Mouse (Mus musculus) intestine, postnatal 0 days (tissue): ENCODE data around the gene Tmem160. TPM values are rescaled to one million over a fixed set of nuclear protein-coding genes. Genes with fewer than 3 reads are reported as not detected.

Experiments used
- ATAC-seq: fragments of 200-750 bp; cut with Nextera tagmentation; 2 replicates; pipeline ENCODE4 v1.8.0; 2017; ENCODE audit warnings: mild to moderate bottlenecking, moderate TSS enrichment, moderate library complexity
- H3K27ac ChIP-seq: fragments of 300-500 bp; sonication (generic); 2 replicates; pipeline ENCODE4 v1.5.1; 2014; ENCODE audit warnings: mild to moderate bottlenecking, low read depth, low read length, moderate library complexity
- H3K27me3 ChIP-seq: fragments of 300-500 bp; sonication (generic); replicated peaks from 2 replicates; pipeline ENCODE4 v1.6.1; 2014; ENCODE audit warnings: low read length, mixed read lengths; ENCODE audit not compliant: control insufficient read depth, insufficient read depth
- H3K36me3 ChIP-seq: fragments of 300-500 bp; sonication (generic); 2 replicates; pipeline ENCODE4 v1.6.1; 2014; ENCODE audit warnings: mild to moderate bottlenecking, moderate library complexity; ENCODE audit not compliant: control insufficient read depth, insufficient read depth
- H3K4me1 ChIP-seq: fragments of 300-500 bp; sonication (generic); replicated peaks from 2 replicates; pipeline ENCODE4 v1.6.1; 2014; ENCODE audit warnings: antibody characterized with exemption, low read length, mixed read lengths; ENCODE audit not compliant: control insufficient read depth, insufficient read depth
- H3K4me2 ChIP-seq: fragments of 300-500 bp; sonication (generic); replicated peaks from 2 replicates; pipeline ENCODE4 v1.6.1; 2014; ENCODE audit warnings: low read depth, mild to moderate bottlenecking, moderate library complexity
- H3K4me3 ChIP-seq: fragments of 300-500 bp; sonication (generic); 2 replicates; pipeline ENCODE4 v1.5.1; 2014; ENCODE audit warnings: low read depth, low read length
- H3K9ac ChIP-seq: fragments of 300-500 bp; sonication (generic); 2 replicates; pipeline ENCODE4 v1.6.1; 2014; ENCODE audit warnings: mild to moderate bottlenecking, low read depth, low read length
- H3K9me3 ChIP-seq: fragments of 300-500 bp; sonication (generic); 2 replicates; pipeline ENCODE4 v1.6.1; 2016; ENCODE audit warnings: mixed run types; ENCODE audit not compliant: control insufficient read depth
- CTCF ChIP-seq: sonication (generic); IDR thresholded peaks from 2 replicates; pipeline ENCODE4 v1.5.1; 2016; ENCODE audit warnings: low read depth, mild to moderate bottlenecking, control low read depth, antibody characterized with exemption, moderate library complexity
- WGBS: fragments of 180-500 bp; shearing (Covaris S2); extraction: QIAGEN DNeasy Blood & Tissue Kit; methylation state at CpG from one replicate; pipeline ENCODE4 v1.1.7; 2014; 5-methylcytosine and 5-hydroxymethylcytosine counted together
- polyA plus RNA-seq: library from polyadenylated mRNA; unstranded; fragments of >200 nt; fragmentation: Nextera tagmentation; extraction: Ambion mirVana; gene quantifications from 2 replicates; pipeline ENCODE4 v1.2.1, GENCODE M21; 2015

Tmem160 gene
- polyA plus RNA-seq, result 124 and 132 TPM in 2 replicates

DNA sequence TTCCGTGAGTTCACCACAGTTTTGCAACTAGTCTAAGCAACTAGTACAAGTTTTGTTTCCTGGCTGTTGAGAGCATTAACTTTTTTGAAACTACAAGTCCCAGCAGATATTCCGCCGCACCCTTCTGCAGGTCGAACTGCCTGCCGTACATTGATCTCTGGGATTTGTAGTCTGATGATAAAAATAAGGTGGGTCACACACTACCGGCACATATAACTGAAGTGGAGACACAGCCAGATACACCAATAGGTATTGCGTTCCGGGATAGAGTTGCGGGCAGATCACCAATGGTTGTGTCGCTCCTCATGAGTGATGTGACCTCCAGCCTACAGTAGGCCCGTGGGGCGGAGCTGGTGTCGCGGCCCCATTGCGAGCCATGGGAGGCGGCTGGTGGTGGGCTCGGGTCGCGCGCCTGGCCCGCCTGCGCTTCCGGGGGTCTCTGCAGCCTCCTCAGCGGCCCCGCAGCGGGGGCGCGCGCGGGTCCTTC lies at the start of gene Tmem160:
Gene Tmem160, plus strand, starts transcription at position 193 of the 487 bp plus-strand sequence.
- peak within 1 kb of the TSS; percentile 58 for H3K9ac ChIP-seq
- peak within 1 kb of the TSS; percentile 98 for H3K4me2 ChIP-seq
- under 1% methylated on average over 30 of the region's 30 CpGs for WGBS
- peak within 1 kb of the TSS; percentile 90 for H3K4me3 ChIP-seq
- no peaks in the 10 kb centered on the region for H3K27me3 ChIP-seq
- peak within 1 kb of the TSS; percentile 35; the same call in 1 of the 2 replicates for H3K27ac ChIP-seq
- ATAC-seq, result peak; percentile 98
- peaks cover 9% of the 10 kb centered on the region; the same call in 1 of the 2 replicates for H3K36me3 ChIP-seq
- H3K4me1 ChIP-seq, result no peaks in the 10 kb centered on the region; the same call in 1 of the 2 replicates
- TF ChIP-seq CTCF, result no peak
- no peaks in the 10 kb centered on the region for H3K9me3 ChIP-seq

- WGBS, result 16% methylated on average over 21 of the region's 21 CpGs
- no peaks in the 10 kb centered on the region for H3K36me3 ChIP-seq
- H3K4me2 ChIP-seq, result peak overlapping the region; percentile 71
- no peak for ATAC-seq
- no peaks in the 10 kb centered on the region for H3K9me3 ChIP-seq
- peak overlapping the region; percentile 100 for H3K9ac ChIP-seq
- H3K4me3 ChIP-seq, result peak overlapping the region; percentile 91
- H3K4me1 ChIP-seq, result peaks cover 30% of the 10 kb centered on the region; the same call in 1 of the 2 replicates
- H3K27me3 ChIP-seq, result no peaks in the 10 kb centered on the region
- TF ChIP-seq CTCF, result no peak
- peak overlapping the region; percentile 100 for H3K27ac ChIP-seq
These were observed 49.3 kb upstream of the Tmem160 start for GRCm38 (mm10) chr7:16402968-16403948.

DNA sequence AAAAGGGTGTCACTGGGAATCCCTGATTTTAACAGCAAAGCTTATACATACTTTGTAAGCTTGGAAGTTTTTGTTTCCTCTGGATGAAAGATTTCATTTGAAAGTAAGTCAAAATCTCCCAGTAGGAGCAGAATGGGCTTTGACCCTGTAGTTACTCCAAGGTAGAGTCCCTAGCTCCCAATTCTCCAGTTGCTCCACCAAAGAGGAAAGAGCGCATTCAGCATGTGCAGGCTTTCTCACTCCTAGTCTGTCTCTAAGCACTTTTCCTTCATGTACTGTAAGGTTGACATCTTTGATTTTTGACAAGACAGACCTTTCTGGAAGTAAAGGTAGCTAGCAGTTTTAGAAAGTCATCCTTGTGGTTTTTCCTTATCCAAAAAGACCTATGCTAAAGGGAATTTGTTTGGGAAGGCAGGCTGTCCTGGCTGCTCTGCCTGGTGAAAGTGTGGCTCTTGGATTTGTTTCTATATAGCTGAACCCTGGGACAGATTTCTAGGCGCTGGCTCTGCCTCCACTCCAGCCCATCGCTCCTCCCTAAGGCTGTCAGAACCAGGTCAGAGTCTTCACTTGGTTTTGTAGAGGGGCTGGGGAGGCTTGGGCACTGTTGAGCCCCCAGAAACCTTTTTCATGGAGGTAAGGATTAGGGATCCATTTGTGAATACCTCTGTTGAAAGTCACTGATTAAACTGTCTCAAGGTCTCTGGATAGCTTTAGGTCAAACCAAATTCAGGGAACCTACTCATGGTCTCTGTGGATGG lies 48.1 kb upstream of the Tmem160 start:
- no peak overlapping the region for H3K4me2 ChIP-seq
- 53% methylated on average over 3 of the region's 3 CpGs for WGBS
- peak overlapping the region; percentile 43; the same call in 1 of the 2 replicates for H3K9ac ChIP-seq

DNA sequence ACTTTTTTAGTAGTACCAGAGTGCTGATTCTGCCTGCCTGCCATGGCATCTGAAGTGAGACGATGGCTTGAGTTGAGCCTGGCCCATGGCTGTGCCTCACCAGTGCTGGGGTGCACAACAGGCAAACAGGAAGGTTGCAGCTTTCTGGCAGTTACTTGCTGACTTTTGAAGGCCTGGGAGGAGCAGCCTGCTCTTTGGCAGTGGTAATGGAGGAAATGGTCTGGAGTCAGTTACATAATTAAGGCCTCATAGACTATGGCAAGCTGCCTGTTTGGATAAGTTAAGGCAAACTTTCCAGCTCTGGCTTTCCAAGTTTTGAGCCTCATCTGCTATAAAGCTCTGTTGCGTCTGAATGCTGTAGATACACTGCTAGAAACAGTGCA lies 47.5 kb upstream of the Tmem160 start:
- Histone ChIP-seq H3K4me3 (no peak overlapping the region), H3K4me2 (no peak overlapping the region), H3K36me3 (no peaks in the 10 kb centered on the region), H3K27ac (peak overlapping the region; percentile 98), H3K9me3 (no peaks in the 10 kb centered on the region), H3K9ac (peak overlapping the region; percentile 43; the same call in 1 of the 2 replicates), H3K4me1 (peaks cover 24% of the 10 kb centered on the region; the same call in 1 of the 2 replicates), H3K27me3 (no peaks in the 10 kb centered on the region)
- WGBS, result 32% methylated on average over 2 of the region's 2 CpGs
- TF ChIP-seq CTCF, result no peak
- ATAC-seq, result no peak

More for the DNA sequence above, 48.1 kb upstream of the Tmem160 start:
- no peaks in the 10 kb centered on the region for H3K9me3 ChIP-seq
- H3K36me3 ChIP-seq, result no peaks in the 10 kb centered on the region
- peaks cover 24% of the 10 kb centered on the region; the same call in 1 of the 2 replicates for H3K4me1 ChIP-seq
- peak overlapping the region; percentile 98 for H3K27ac ChIP-seq
- ATAC-seq, result no peak
- TF ChIP-seq CTCF, result no peak
- H3K4me3 ChIP-seq, result no peak overlapping the region
- H3K27me3 ChIP-seq, result no peaks in the 10 kb centered on the region

DNA sequence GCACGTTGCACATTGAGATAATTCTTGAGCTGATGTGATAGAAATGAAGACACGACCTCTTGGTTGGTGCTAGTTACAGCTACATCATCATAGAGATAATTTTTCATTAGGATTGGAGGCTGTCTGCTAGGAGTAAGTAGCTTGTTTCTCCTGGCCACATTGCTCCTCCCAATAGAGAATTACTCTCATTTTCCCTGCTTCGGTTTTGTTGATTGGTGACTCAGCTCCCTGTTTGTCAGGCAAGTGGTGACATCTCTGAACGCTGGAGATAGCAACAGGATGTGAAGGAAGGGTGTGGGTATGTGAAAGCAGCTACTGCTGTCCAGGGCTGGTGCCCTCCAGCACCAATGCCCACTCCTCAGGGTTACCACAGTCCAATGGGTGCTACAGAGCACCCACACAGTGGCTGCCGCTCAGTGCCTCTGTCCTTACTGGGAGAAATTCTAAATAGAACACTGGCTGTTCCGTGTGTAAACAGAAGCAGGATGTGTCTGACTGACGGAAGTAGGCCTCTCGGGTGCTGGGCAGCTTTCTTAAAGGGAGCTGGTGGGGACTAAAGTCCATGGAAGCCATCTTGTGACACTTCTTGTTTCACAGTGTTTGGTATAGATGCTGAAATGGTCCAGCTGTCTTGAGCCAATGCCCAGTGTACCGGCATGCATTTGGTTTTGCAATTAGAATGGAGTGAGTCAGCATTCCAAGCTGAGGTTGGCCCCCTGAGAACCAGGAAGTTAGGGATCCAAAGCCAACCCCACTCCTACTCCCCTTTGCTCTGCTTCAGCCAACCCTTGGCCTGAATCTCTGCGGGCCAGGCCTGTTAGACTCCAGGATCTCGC lies 46.8 kb upstream of the Tmem160 start:
- Histone ChIP-seq H3K4me2 (peak overlapping the region; percentile 54), H3K9me3 (no peaks in the 10 kb centered on the region), H3K27ac (peak overlapping the region; percentile 98), H3K36me3 (no peaks in the 10 kb centered on the region), H3K27me3 (no peaks in the 10 kb centered on the region), H3K9ac (peak overlapping the region; percentile 45; the same call in 1 of the 2 replicates), H3K4me1 (peaks cover 24% of the 10 kb centered on the region; the same call in 1 of the 2 replicates), H3K4me3 (no peak overlapping the region)
- peak; percentile 88 for ATAC-seq
- 7% methylated on average over 11 of the region's 11 CpGs for WGBS
- TF ChIP-seq CTCF, result no peak
